Mouse (Mus musculus) kidney, postnatal 25 days (tissue): Measurements from ENCODE around the gene Gnptab.
"Not testable (repeated sequence)": the region's sequence is repeated elsewhere in the genome, so short reads cannot be mapped to it uniquely, and the experiment has no call there.

ENCODE experiments used
- DNase-seq, 2 experiments: peaks; one replicate each; pipeline ENCODE4 v3.0.0; 2021; ENCODE audit warnings: mixed read lengths in 2 of 2

The Gnptab gene

GRCm38 (mm10) chr10:88379013-88379885 is at the start of gene Gnptab, which contains the start of gene Dram1:
Gnptab (plus strand) TSS chr10:88379132.
Dram1 (minus strand) TSS chr10:88379080.
- peak; percentile 74 to 87 for DNase-seq

- DNase-seq: peak in 1 of 2 experiments; percentile 26
These were observed 48.2 kb upstream of the Gnptab start for GRCm38 (mm10) chr10:88330695-88331094.

- DNase-seq: no peak
These were observed 38.3 kb upstream of the Gnptab start for GRCm38 (mm10) chr10:88340660-88341059.

- no peak for DNase-seq
These were observed 37.6 kb upstream of the Gnptab start for GRCm38 (mm10) chr10:88341368-88341767.

- no peak for DNase-seq
These were observed 33.0 kb upstream of the Gnptab start for GRCm38 (mm10) chr10:88345899-88346401.

GRCm38 (mm10) chr10:88346454-88347245 is 32.3 kb upstream of the Gnptab start:
- DNase-seq: no peak

GRCm38 (mm10) chr10:88349800-88350199 is 29.1 kb upstream of the Gnptab start:
- DNase-seq: no peak

- no peak for DNase-seq
These were observed 28.2 kb upstream of the Gnptab start for GRCm38 (mm10) chr10:88350687-88351086.

- no peak for DNase-seq
These were observed 27.4 kb upstream of the Gnptab start for GRCm38 (mm10) chr10:88351411-88352103.

GRCm38 (mm10) chr10:88352549-88352948 is 26.4 kb upstream of the Gnptab start:
- DNase-seq: no peak

- DNase-seq: no peak
These were observed 24.3 kb upstream of the Gnptab start for GRCm38 (mm10) chr10:88354599-88354998.

GRCm38 (mm10) chr10:88356114-88356982 is 22.6 kb upstream of the Gnptab start:
- no peak for DNase-seq

GRCm38 (mm10) chr10:88356983-88357559 is 21.9 kb upstream of the Gnptab start:
- peak; percentile 75 to 88 for DNase-seq

GRCm38 (mm10) chr10:88362218-88362617 is 16.7 kb upstream of the Gnptab start:
- no peak for DNase-seq

- DNase-seq: no peak
These were observed 14.7 kb upstream of the Gnptab start for GRCm38 (mm10) chr10:88364221-88364620.

- no peak for DNase-seq
These were observed 9.7 kb upstream of the Gnptab start for GRCm38 (mm10) chr10:88369233-88369632.

- peak in 1 of 2 experiments; percentile 60 for DNase-seq
These were observed 7.1 kb upstream of the Gnptab start for GRCm38 (mm10) chr10:88371793-88372192.

- no peak for DNase-seq
These were observed 6.5 kb upstream of the Gnptab start for GRCm38 (mm10) chr10:88372436-88372835.

GRCm38 (mm10) chr10:88372945-88373344 is 6.0 kb upstream of the Gnptab start:
- DNase-seq: not testable (repeated sequence)

- DNase-seq: no peak
These were observed 3.9 kb upstream of the Gnptab start for GRCm38 (mm10) chr10:88374984-88375383.

GRCm38 (mm10) chr10:88376770-88377169 is 2.2 kb upstream of the Gnptab start:
- peak; percentile 84 to 92 for DNase-seq
